Mouse (Mus musculus): ENCODE data around the gene Smim4. TPM values are rescaled to one million over a fixed set of nuclear protein-coding genes. Genes with fewer than 3 reads are reported as not detected.

Smim4 gene
- polyA plus RNA-seq, 1 experiment: 33.4 TPM

DNA sequence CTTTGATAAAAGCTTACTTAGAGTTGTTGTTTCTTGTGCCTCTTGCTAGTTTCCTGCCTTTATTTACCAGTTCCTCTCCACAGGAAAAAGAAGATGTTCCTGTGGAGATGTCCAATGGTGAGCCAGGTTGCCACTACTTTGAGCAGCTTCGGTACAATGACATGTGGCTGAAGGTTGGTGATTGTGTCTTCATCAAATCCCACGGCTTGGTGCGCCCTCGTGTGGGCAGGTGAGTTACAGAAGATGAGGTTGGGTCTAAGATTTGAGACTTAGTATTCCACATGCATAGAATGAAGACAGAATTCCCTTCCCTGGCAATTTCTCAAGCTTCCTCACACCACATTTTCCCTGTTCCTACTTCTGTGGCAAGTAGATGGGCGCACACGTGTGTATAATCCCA, 41.3 kb downstream of the Smim4 start:
- Histone ChIP-seq H3K27ac (ENCODE audit: insufficient read depth, low read length) (no peak overlapping the region), H3K4me3 (ENCODE audit: insufficient read depth, low read length) (no peak overlapping the region), H3K4me1 (ENCODE audit: control insufficient read depth, insufficient read depth, low read length) (peaks cover 3% of the 10 kb centered on the region; the same call in 1 of the 2 replicates)
- TF ChIP-seq CTCF (IDR thresholded peaks at IDR 0.05; ENCODE audit: borderline replicate concordance, insufficient read depth, low read length): no peak
- TF ChIP-seq POLR2A (IDR thresholded peaks at IDR 0.05; ENCODE audit: low read depth, low read length): no peak

GRCm38 (mm10) chr14:31081147-31081546, 47.6 kb downstream of the Smim4 start:
- TF ChIP-seq CTCF (IDR thresholded peaks at IDR 0.05; ENCODE audit: borderline replicate concordance, insufficient read depth, low read length) (no peak), POLR2A (IDR thresholded peaks at IDR 0.05; ENCODE audit: low read depth, low read length) (no peak)

DNA sequence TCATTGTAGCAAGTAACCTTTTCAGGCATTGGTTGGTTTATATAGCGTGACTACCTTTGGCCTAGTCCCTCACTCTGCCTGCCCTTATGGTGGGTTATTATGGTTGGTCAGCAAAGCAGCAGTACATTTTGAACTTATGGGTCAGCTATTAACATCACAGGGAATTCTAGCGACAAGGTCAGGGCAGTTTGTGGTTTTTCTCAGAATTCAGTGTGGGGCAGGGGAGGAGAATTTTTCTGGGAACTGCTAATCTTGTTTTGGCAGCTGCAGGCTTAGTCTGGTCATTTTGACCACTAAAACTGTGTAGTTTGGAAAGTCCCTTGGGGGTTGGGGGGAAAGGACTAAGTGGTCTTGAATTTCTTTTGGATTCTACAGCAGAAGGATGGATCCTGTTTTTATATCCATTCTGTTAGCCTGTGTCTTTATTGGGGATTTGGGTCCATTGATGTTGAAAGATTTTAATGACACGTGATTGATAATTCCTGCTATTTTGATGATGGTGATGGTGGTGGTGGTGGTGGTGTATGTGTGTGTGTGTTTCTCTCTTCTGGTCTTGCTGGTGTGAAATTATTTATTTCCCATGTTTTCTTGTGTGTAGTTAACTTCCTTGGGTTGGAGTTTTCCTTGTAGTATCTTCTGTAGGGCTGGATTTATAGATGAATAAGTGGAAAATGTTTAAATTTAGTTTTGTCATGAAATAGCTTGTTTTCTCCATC, 49.3 kb downstream of the Smim4 start:
- H3K4me1 ChIP-seq (ENCODE audit: control insufficient read depth, insufficient read depth, low read length): no peaks in the 10 kb centered on the region
- TF ChIP-seq POLR2A (IDR thresholded peaks at IDR 0.05; ENCODE audit: low read depth, low read length): no peak
- no peak for TF ChIP-seq CTCF (IDR thresholded peaks at IDR 0.05; ENCODE audit: borderline replicate concordance, insufficient read depth, low read length)

More at GRCm38 (mm10) chr14:31081147-31081546, 47.6 kb downstream of the Smim4 start:
- H3K4me1 ChIP-seq (ENCODE audit: control insufficient read depth, insufficient read depth, low read length): no peaks in the 10 kb centered on the region
- H3K4me3 ChIP-seq (ENCODE audit: insufficient read depth, low read length): no peak overlapping the region
- no peak overlapping the region for H3K27ac ChIP-seq (ENCODE audit: insufficient read depth, low read length)

DNA sequence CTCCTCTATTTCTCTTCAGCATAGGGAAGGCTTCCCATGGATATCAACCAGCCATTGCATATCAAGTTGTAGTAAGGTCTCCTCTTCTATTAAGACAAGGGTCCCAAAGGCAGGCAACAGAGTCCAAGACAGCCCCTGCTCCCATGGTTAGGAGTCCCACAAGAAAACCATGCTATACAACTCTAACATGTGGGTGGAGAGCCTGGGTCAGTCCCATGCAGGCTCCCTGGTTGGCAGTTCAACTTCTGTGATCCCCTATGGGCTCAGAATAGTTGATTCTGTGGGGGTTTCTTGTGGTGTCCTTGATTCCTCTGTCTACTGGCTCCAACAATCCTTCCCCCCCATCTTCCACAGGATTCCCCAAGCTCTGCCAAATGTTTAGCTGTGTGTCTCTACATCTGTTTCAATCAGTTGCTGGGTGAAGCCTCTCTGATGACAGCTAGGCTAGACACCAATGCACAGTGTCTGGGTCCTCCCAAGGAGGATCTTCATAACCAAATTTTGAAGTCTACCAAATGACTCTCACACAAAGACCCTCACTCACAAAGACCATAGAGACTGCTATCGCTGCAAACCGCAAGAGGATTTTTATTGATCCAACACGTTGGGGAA, 50.1 kb downstream of the Smim4 start:
- Histone ChIP-seq H3K4me3 (ENCODE audit: insufficient read depth, low read length) (no peak overlapping the region), H3K4me1 (ENCODE audit: control insufficient read depth, insufficient read depth, low read length) (no peaks in the 10 kb centered on the region), H3K27ac (ENCODE audit: insufficient read depth, low read length) (peak overlapping the region; percentile 44; the same call in 1 of the 2 replicates)
- no peak for TF ChIP-seq POLR2A (IDR thresholded peaks at IDR 0.05; ENCODE audit: low read depth, low read length)
- no peak for TF ChIP-seq CTCF (IDR thresholded peaks at IDR 0.05; ENCODE audit: borderline replicate concordance, insufficient read depth, low read length)

More for the DNA sequence above, 49.3 kb downstream of the Smim4 start:
- H3K4me3 ChIP-seq (ENCODE audit: insufficient read depth, low read length): no peak overlapping the region
- H3K27ac ChIP-seq (ENCODE audit: insufficient read depth, low read length): peak overlapping the region; percentile 73; the same call in 1 of the 2 replicates

DNA sequence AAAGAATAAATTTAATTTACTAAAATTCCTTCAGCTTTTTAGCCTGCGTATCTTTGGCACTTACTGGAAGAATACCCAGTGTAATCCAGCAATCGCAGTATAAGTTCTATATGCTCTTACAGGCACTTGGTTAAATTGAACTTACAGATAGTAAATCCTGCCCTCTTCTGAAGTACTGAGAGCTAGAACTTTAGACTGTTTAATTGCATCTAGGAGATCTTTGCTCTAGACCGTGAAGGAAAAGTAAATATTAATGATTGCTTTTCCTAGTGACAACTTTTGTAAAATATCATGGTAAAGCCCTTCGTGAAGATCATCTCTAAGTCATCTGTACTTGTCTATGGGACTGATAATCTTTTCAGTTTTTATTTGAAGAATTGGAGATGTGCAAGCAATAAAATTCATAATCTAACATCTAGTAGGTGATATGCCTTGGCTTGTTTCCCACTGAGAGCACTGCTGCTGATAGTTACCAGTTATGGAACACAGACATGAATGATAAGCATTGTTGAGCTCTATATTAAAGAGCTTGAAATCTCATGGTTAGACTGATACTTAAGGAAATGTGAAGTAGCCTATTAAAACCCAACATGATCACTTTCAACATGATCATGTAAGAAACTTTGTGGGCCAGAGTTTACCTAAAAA, 59.5 kb downstream of the Smim4 start:
- Histone ChIP-seq H3K27ac (ENCODE audit: insufficient read depth, low read length) (no peak overlapping the region), H3K4me3 (ENCODE audit: insufficient read depth, low read length) (no peak overlapping the region), H3K4me1 (ENCODE audit: control insufficient read depth, insufficient read depth, low read length) (no peaks in the 10 kb centered on the region)
- TF ChIP-seq CTCF (IDR thresholded peaks at IDR 0.05; ENCODE audit: borderline replicate concordance, insufficient read depth, low read length) (no peak), POLR2A (IDR thresholded peaks at IDR 0.05; ENCODE audit: low read depth, low read length) (no peak)

DNA sequence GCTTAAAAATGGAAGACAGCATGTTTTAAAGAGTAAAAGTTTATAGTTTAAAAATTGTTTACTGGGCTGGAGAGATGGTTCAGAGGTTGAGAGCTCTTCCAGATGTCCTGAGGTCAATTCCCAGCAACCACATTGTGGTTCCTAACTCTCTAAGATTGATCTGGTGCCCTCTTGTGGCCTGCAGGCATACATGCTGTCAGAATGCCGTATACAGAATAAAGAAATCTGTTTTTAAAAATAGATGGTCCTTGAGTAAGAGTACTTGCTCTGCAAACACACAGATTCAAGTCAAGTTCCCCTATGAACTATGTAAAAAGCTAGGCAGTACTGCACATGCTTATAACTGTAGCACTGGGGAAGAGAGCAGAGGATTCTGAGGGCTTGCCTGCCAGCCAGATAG, 66.5 kb downstream of the Smim4 start:
- no peak overlapping the region for H3K27ac ChIP-seq (ENCODE audit: insufficient read depth, low read length)
- no peak overlapping the region for H3K4me3 ChIP-seq (ENCODE audit: insufficient read depth, low read length)
- no peaks in the 10 kb centered on the region for H3K4me1 ChIP-seq (ENCODE audit: control insufficient read depth, insufficient read depth, low read length)
- no peak for TF ChIP-seq CTCF (IDR thresholded peaks at IDR 0.05; ENCODE audit: borderline replicate concordance, insufficient read depth, low read length)
- no peak for TF ChIP-seq POLR2A (IDR thresholded peaks at IDR 0.05; ENCODE audit: low read depth, low read length)

DNA sequence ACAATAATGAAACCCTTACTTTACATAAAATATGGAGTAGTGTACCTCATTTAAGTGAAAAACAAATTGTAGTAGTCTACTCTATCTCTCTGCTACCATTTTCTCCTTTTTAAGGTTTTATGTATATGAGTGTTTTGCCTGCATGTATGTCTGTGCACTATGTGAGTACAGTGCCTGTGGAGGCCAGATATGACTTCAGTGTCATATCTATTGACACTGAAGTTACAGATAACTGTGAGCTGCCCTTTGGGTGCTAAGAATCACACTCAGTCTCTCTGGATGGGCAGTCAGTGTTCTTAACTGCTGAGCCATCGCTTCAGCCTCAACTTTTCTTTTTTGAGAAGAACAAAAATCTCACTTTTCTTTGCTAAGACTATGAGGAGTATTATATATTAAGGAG, 82.9 kb downstream of the Smim4 start:
- TF ChIP-seq POLR2A (IDR thresholded peaks at IDR 0.05; ENCODE audit: low read depth, low read length) (no peak), CTCF (IDR thresholded peaks at IDR 0.05; ENCODE audit: borderline replicate concordance, insufficient read depth, low read length) (no peak)
- no peaks in the 10 kb centered on the region for H3K4me1 ChIP-seq (ENCODE audit: control insufficient read depth, insufficient read depth, low read length)
- no peak overlapping the region for H3K4me3 ChIP-seq (ENCODE audit: insufficient read depth, low read length)
- H3K27ac ChIP-seq (ENCODE audit: insufficient read depth, low read length): no peak overlapping the region

DNA sequence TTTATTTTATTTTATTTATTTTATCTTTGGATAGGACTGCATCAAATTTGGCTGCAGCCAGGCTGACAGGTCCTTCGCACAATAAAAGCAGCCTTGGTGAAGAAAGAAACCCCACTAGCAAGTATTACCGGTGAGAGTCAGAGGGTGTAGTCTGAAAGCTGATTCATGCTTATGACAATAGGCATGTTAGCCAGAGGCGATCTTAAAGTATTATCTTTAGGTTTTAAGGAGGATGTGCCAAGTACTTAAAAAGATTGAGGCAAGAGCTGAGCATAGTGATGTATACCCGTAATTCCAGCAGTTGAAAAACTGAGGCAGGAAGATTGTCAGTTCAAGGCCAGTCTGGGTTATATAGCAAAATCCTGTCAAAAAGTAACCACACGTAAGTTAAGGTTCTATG, 83.5 kb downstream of the Smim4 start:
- no peak overlapping the region for H3K4me3 ChIP-seq (ENCODE audit: insufficient read depth, low read length)
- TF ChIP-seq CTCF (IDR thresholded peaks at IDR 0.05; ENCODE audit: borderline replicate concordance, insufficient read depth, low read length): no peak
- TF ChIP-seq POLR2A (IDR thresholded peaks at IDR 0.05; ENCODE audit: low read depth, low read length): no peak
- H3K4me1 ChIP-seq (ENCODE audit: control insufficient read depth, insufficient read depth, low read length): no peaks in the 10 kb centered on the region
- no peak overlapping the region for H3K27ac ChIP-seq (ENCODE audit: insufficient read depth, low read length)

Other genes with a start within 250 kb of the Smim4 start
- gene Mustn1, start 249.8 kb downstream of the Smim4 start, polyA plus RNA-seq (2011; ENCODE audit: insufficient read length, low read depth, missing spikeins): 2.9 and 4.9 TPM in 2 replicates
- gene Itih4, start 242.5 kb downstream of the Smim4 start, polyA plus RNA-seq (2011; ENCODE audit: insufficient read length, low read depth, missing spikeins): 0.13 TPM in 1 of 2 replicates, not detected in the other
- gene Itih3, start 205.2 kb downstream of the Smim4 start, polyA plus RNA-seq (2011; ENCODE audit: insufficient read length, low read depth, missing spikeins): not detected in 2 replicates
- not detected in 2 replicates for gene Itih1, start 185.7 kb downstream of the Smim4 start, polyA plus RNA-seq (2011; ENCODE audit: insufficient read length, low read depth, missing spikeins)
- 7.5 and 9.6 TPM in 2 replicates for gene Nek4, start 177.6 kb downstream of the Smim4 start, polyA plus RNA-seq (2011; ENCODE audit: insufficient read length, low read depth, missing spikeins)
- gene Glt8d1, start 127.6 kb downstream of the Smim4 start, polyA plus RNA-seq (2011; ENCODE audit: insufficient read length, low read depth, missing spikeins): 64.2 and 76.1 TPM in 2 replicates
- gene Spcs1, start 127.3 kb downstream of the Smim4 start, polyA plus RNA-seq (2011; ENCODE audit: insufficient read length, low read depth, missing spikeins): 465 and 483 TPM in 2 replicates
- 83.9 and 99.0 TPM in 2 replicates for gene Pbrm1, start 109.8 kb downstream of the Smim4 start, polyA plus RNA-seq (2011; ENCODE audit: insufficient read length, low read depth, missing spikeins)
- gene Gnl3, start 109.8 kb downstream of the Smim4 start, polyA plus RNA-seq (2011; ENCODE audit: insufficient read length, low read depth, missing spikeins): 151 and 168 TPM in 2 replicates
- gene Nt5dc2, start 2.1 kb upstream of the Smim4 start, polyA plus RNA-seq (2011; ENCODE audit: insufficient read length, low read depth, missing spikeins): 86.1 and 119 TPM in 2 replicates
- 1.7 and 7.3 TPM in 2 replicates for gene Stab1, start 39.7 kb upstream of the Smim4 start, polyA plus RNA-seq (2011; ENCODE audit: insufficient read length, low read depth, missing spikeins)
- 2.4 and 3.0 TPM in 2 replicates for gene Tnnc1, start 79.4 kb upstream of the Smim4 start, polyA plus RNA-seq (2011; ENCODE audit: insufficient read length, low read depth, missing spikeins)
- 457 and 524 TPM in 2 replicates for gene Nisch, start 88.0 kb upstream of the Smim4 start, polyA plus RNA-seq (2011; ENCODE audit: insufficient read length, low read depth, missing spikeins)
- gene Sema3g, start 88.9 kb upstream of the Smim4 start, polyA plus RNA-seq (2011; ENCODE audit: insufficient read length, low read depth, missing spikeins): 0.25 and 0.90 TPM in 2 replicates
- 5.9 and 6.5 TPM in 2 replicates for gene Phf7, start 122.4 kb upstream of the Smim4 start, polyA plus RNA-seq (2011; ENCODE audit: insufficient read length, low read depth, missing spikeins)
- 26.3 and 37.4 TPM in 2 replicates for gene Bap1, start 122.5 kb upstream of the Smim4 start, polyA plus RNA-seq (2011; ENCODE audit: insufficient read length, low read depth, missing spikeins)
- gene Dnah1, start 194.9 kb upstream of the Smim4 start, polyA plus RNA-seq (2011; ENCODE audit: insufficient read length, low read depth, missing spikeins): 0.40 and 1.5 TPM in 2 replicates
- gene Capn7, start 207.7 kb upstream of the Smim4 start, polyA plus RNA-seq (2011; ENCODE audit: insufficient read length, low read depth, missing spikeins): 38.1 and 46.0 TPM in 2 replicates